Mouse (Mus musculus) cortical plate, adult 2 months (tissue): ENCODE data around the gene Unkl.

ENCODE experiments used
- CTCF ChIP-seq: fragments of 200-500 bp; IDR thresholded peaks from 2 replicates; pipeline ENCODE4 v1.5.1; 2011; ENCODE audit warnings: mild to moderate bottlenecking, control low read depth, low read length; ENCODE audit not compliant: insufficient read depth; ENCODE audit errors: extremely low read depth
- POLR2A ChIP-seq: fragments of 200-500 bp; IDR thresholded peaks from 2 replicates; pipeline ENCODE4 v1.6.1; 2011; ENCODE audit warnings: mild to moderate bottlenecking, low read length, control low read depth; ENCODE audit not compliant: insufficient read depth; ENCODE audit errors: extremely low read depth

- TF ChIP-seq CTCF: no peak
- no peak for TF ChIP-seq POLR2A
Observed at GRCm38 (mm10) chr17:25163387-25163786, 24.8 kb upstream of the Unkl start.
